Comparison of ENCODE assay signal across 14 mouse cellular contexts in genomic region chr13:112159430-112160172, GRCm38 (mm10).
DNase-seq lines count a peak whose midpoint lies in the region; ATAC-seq lines count a peak whose summit lies in the region.
"Had no signal": no experiment of that assay in that cellular context is flagged by ENCODE, and none has a peak within 500 bp of the region (broad histone marks: within the 10 kb centered on the region; RNA-seq: fewer than 3 reads in every experiment).

No protein-coding gene starts in this region.

- peaks cover 13% of the 10 kb centered on the region for H3K4me1 ChIP-seq in limb, embryonic 12.5 days (replicated peaks)
- H3K4me1 ChIP-seq in limb, embryonic 10.5 days = peaks cover 23% of the 10 kb centered on the region
- H3K4me1 ChIP-seq in embryonic facial prominence, embryonic 15.5 days = peaks cover 17% of the 10 kb centered on the region
- H3K4me1 ChIP-seq in midbrain, embryonic 13.5 days (replicated peaks) = peaks cover 29% of the 10 kb centered on the region
- H3K4me1 ChIP-seq: liver, embryonic 13.5 days; neural tube, embryonic 12.5 days had no signal

- peak; percentile 55 for DNase-seq in heart, adult 11 months
- DNase-seq in heart, adult 18-20 months = no peak
- DNase-seq in limb, embryonic 10.5 days (ENCODE audit: low spot score) = no peak
- DNase-seq in ovary, adult 18-20 months (ENCODE audit: low spot score) = no peak
- no peak for DNase-seq in ovary, postnatal 36 days (ENCODE audit: low spot score)
- DNase-seq: cerebellum, adult 8-10 months; liver, embryonic 13.5 days; right cerebral cortex, postnatal 14 days had no signal

- no peak overlapping the region for H3K27ac ChIP-seq in limb, embryonic 12.5 days
- no peak overlapping the region for H3K27ac ChIP-seq in limb, embryonic 10.5 days
- peak overlapping the region; percentile 51; the same call in 1 of the 2 replicates for H3K27ac ChIP-seq in embryonic facial prominence, embryonic 15.5 days (replicated peaks)
- H3K27ac ChIP-seq in midbrain, embryonic 13.5 days = 0 out of 2 replicates have a peak overlapping the region, but pooled peaks have one; percentile 51
- H3K27ac ChIP-seq: left cerebral cortex, adult 2 months; liver, embryonic 13.5 days; neural tube, embryonic 12.5 days had no signal

- no peaks in the 10 kb centered on the region for H3K36me3 ChIP-seq in limb, embryonic 12.5 days
- H3K36me3 ChIP-seq in limb, embryonic 10.5 days = no peaks in the 10 kb centered on the region
- no peaks in the 10 kb centered on the region for H3K36me3 ChIP-seq in embryonic facial prominence, embryonic 15.5 days
- no peaks in the 10 kb centered on the region for H3K36me3 ChIP-seq in midbrain, embryonic 13.5 days
- H3K36me3 ChIP-seq: liver, embryonic 13.5 days; neural tube, embryonic 12.5 days had no signal

- H3K27me3 ChIP-seq in limb, embryonic 12.5 days = no peaks in the 10 kb centered on the region
- H3K27me3 ChIP-seq in limb, embryonic 10.5 days (ENCODE audit: low read depth, poor library complexity, severe bottlenecking) = no peaks in the 10 kb centered on the region
- no peaks in the 10 kb centered on the region for H3K27me3 ChIP-seq in embryonic facial prominence, embryonic 15.5 days
- H3K27me3 ChIP-seq in midbrain, embryonic 13.5 days = no peaks in the 10 kb centered on the region
- H3K27me3 ChIP-seq: liver, embryonic 13.5 days; neural tube, embryonic 12.5 days had no signal

- H3K9me3 ChIP-seq in limb, embryonic 12.5 days = 0 out of 2 replicates have a peak, but pooled peaks cover 3% of the 10 kb centered on the region
- no peaks in the 10 kb centered on the region for H3K9me3 ChIP-seq in limb, embryonic 10.5 days (replicated peaks)
- H3K9me3 ChIP-seq in embryonic facial prominence, embryonic 15.5 days (replicated peaks) = no peaks in the 10 kb centered on the region
- H3K9me3 ChIP-seq in midbrain, embryonic 13.5 days = no peaks in the 10 kb centered on the region
- H3K9me3 ChIP-seq: liver, embryonic 13.5 days; neural tube, embryonic 12.5 days had no signal

- H3K4me3 ChIP-seq in limb, embryonic 12.5 days (replicated peaks) = no peak overlapping the region
- no peak overlapping the region for H3K4me3 ChIP-seq in limb, embryonic 10.5 days
- no peak overlapping the region for H3K4me3 ChIP-seq in embryonic facial prominence, embryonic 15.5 days (replicated peaks)
- H3K4me3 ChIP-seq in midbrain, embryonic 13.5 days (replicated peaks) = no peak overlapping the region
- H3K4me3 ChIP-seq: left cerebral cortex, adult 2 months; liver, embryonic 13.5 days; neural tube, embryonic 12.5 days had no signal

- H3K4me2 ChIP-seq in limb, embryonic 12.5 days = no peak overlapping the region
- H3K4me2 ChIP-seq in embryonic facial prominence, embryonic 15.5 days (replicated peaks) = no peak overlapping the region
- no peak overlapping the region for H3K4me2 ChIP-seq in midbrain, embryonic 13.5 days (replicated peaks)
- H3K4me2 ChIP-seq: liver, embryonic 13.5 days; neural tube, embryonic 12.5 days had no signal

- WGBS in limb, embryonic 12.5 days = 72% methylated on average over 9 of the region's 9 CpGs
- WGBS in limb, embryonic 10.5 days = 80% methylated on average over 9 of the region's 9 CpGs
- WGBS in embryonic facial prominence, embryonic 15.5 days = 69% methylated on average over 9 of the region's 9 CpGs
- WGBS in midbrain, embryonic 13.5 days = 72% methylated on average over 9 of the region's 9 CpGs

- 0 out of 2 replicates have a peak, but pooled peaks have one; percentile 31 for ATAC-seq in limb, embryonic 12.5 days (ENCODE audit: insufficient number of reproducible peaks, insufficient read depth, low FRiP score, low TSS enrichment, low read depth)
- peak; percentile 22; the same call in 1 of the 2 replicates for ATAC-seq in embryonic facial prominence, embryonic 15.5 days (ENCODE audit: insufficient number of reproducible peaks, low FRiP score, low TSS enrichment, low read depth)
- peak; percentile 4 for ATAC-seq in midbrain, embryonic 13.5 days
- ATAC-seq: activated CD4-positive, CD25-positive, alpha-beta regulatory T cell, adult 4 months had no signal

- H3K9ac ChIP-seq in limb, embryonic 12.5 days (replicated peaks) = no peak overlapping the region
- no peak overlapping the region for H3K9ac ChIP-seq in embryonic facial prominence, embryonic 15.5 days
- H3K9ac ChIP-seq in midbrain, embryonic 13.5 days (replicated peaks) = no peak overlapping the region
- H3K9ac ChIP-seq: liver, embryonic 13.5 days; neural tube, embryonic 12.5 days had no signal

Comparison
In these comparisons a context has a peak if more than half of its experiments do, and no peak if none do; other contexts are left out.
1. H3K27ac ChIP-seq: peak in embryonic facial prominence, embryonic 15.5 days (single experiment) and midbrain, embryonic 13.5 days (single experiment); none in limb, embryonic 12.5 days (single experiment) and limb, embryonic 10.5 days (single experiment).
2. Peak in every context shown above with its lines, with median percentiles within 50 percentile points of each other: ATAC-seq.